Mouse (Mus musculus) B cell, adult 62 days (primary cell): ENCODE data around the gene Xrn1. TPM values are rescaled to one million over a fixed set of nuclear protein-coding genes. Genes with fewer than 3 reads are reported as not detected.

Experiments
- total RNA-seq: library from RNA; stranded (reverse); gene quantifications from 4 replicates; pipeline ENCODE4 v1.2.4, GENCODE M21; 2023

Xrn1 gene
- 47.4 to 57.9 TPM (median 52.8 TPM) in 4 replicates for total RNA-seq

DNA sequence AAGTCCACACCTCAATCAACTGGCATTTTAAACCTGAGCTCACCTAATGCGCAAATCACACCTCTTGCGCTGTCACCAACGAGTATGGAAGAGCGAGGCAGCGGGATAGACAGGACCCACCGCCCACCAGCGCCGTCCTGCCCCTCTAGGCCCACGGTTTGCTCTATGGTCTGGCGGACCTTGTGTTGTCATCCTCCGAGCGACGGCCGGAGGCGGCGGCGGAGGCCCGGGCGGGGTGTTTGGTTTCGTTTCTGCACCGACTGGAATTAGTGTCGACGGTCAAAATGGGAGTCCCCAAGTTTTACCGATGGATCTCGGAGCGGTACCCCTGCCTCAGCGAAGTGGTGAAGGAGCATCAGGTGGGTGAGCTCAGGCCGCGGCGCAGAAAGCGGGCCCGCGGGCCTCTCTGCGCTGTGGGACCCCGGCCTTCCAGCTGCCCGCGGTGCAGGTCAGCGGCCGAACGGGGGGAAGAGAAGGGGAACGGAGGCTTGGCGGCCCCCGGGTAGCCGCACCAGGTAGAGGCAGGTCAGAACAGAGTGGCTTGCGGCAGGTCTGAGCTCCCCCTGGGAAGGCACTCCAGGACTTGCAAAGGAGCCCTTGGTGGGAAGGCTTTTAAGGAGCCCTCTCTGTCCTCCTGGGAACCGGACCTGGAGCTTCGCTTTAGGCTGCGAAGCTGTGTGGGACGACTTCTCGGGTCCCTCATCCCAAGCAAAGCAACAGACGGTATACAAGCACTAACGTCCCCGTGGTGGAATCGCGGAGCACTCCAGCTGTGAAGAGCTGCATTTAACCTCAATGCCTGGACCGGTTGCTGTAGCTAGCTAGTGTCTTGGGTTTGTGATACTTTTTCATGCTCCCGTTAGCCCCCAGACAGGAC is at the start of gene Xrn1:
Gene Xrn1 (plus strand): TSS at position 176 of the 877 bp plus-strand sequence.

Other genes starting within 250 kb of the Xrn1 start
- gene Trpc1, start 204.4 kb upstream of the Xrn1 start, total RNA-seq, result 0.77 to 2.6 TPM (median 1.1 TPM) in 3 of 4 replicates, not detected in the other
- gene Pls1, start 109.4 kb upstream of the Xrn1 start, total RNA-seq, result 0.80 to 1.1 TPM (median 0.96 TPM) in 4 replicates
- 32.5 to 34.2 TPM (median 33.1 TPM) in 4 replicates for gene Atr, start 97.2 kb upstream of the Xrn1 start, total RNA-seq
- 5.3 to 7.3 TPM (median 6.7 TPM) in 4 replicates for gene Gk5, start 164.6 kb downstream of the Xrn1 start, total RNA-seq
- gene Tfdp2, start 241.5 kb downstream of the Xrn1 start, total RNA-seq, result 13.2 to 22.2 TPM (median 17.5 TPM) in 4 replicates